Mouse (Mus musculus): ENCODE measurements around the gene Defb26.

Defb26 gene

GRCm38 (mm10) chr2:152464570-152465150 is 46.8 kb downstream of the Defb26 start, which contains the start of gene Defb23:
Defb23 (minus strand) TSS chr2:152464620.
- no peak for DNase-seq (ENCODE audit: low spot score)

- DNase-seq (ENCODE audit: low spot score), result no peak
Measured at GRCm38 (mm10) chr2:152459241-152459640, 52.3 kb downstream of the Defb26 start.
